8 mouse cellular contexts compared by ENCODE assay signal in genomic region chr16:35734038-35734437, GRCm38 (mm10). TPM values are rescaled to one million over a fixed set of nuclear protein-coding genes. Genes with fewer than 3 reads are reported as not detected.
DNase-seq lines count a peak whose midpoint lies in the region; ATAC-seq and TF ChIP-seq lines count a peak whose summit lies in the region.

No protein-coding gene starts in this region.

- peak; percentile 48; the same call in 1 of the 2 replicates for ATAC-seq in hindbrain, embryonic 11.5 days (ENCODE audit: low FRiP score)
- ATAC-seq in hindbrain, embryonic 16.5 days = no peak
- peak; percentile 97 for ATAC-seq in megakaryocyte progenitor cell, adult 5-6 weeks (replicated peaks; ENCODE audit: poor library complexity)

- no peak overlapping the region for H3K27ac ChIP-seq in hindbrain, embryonic 11.5 days (ENCODE audit: low read depth, low read length)
- no peak overlapping the region for H3K27ac ChIP-seq in hindbrain, embryonic 16.5 days (ENCODE audit: low read depth, low read length)
- no peak overlapping the region for H3K27ac ChIP-seq in heart, embryonic 10.5 days
- H3K27ac ChIP-seq in layer of hippocampus, adult 2 months = no peak overlapping the region

- no peaks in the 10 kb centered on the region for H3K27me3 ChIP-seq in hindbrain, embryonic 11.5 days (ENCODE audit: control insufficient read depth, insufficient read depth, low read length)
- H3K27me3 ChIP-seq in hindbrain, embryonic 16.5 days (replicated peaks; ENCODE audit: control insufficient read depth, insufficient read depth, low read length) = no peaks in the 10 kb centered on the region
- H3K27me3 ChIP-seq in heart, embryonic 10.5 days (ENCODE audit: insufficient read depth, poor library complexity, severe bottlenecking) = no peaks in the 10 kb centered on the region

- H3K9me3 ChIP-seq in hindbrain, embryonic 11.5 days (ENCODE audit: control insufficient read depth, low read length) = no peaks in the 10 kb centered on the region
- H3K9me3 ChIP-seq in hindbrain, embryonic 16.5 days (ENCODE audit: control insufficient read depth, low read length) = no peaks in the 10 kb centered on the region
- H3K9me3 ChIP-seq in heart, embryonic 10.5 days = no peaks in the 10 kb centered on the region

- no peak overlapping the region for H3K4me2 ChIP-seq in hindbrain, embryonic 11.5 days (replicated peaks; ENCODE audit: low read depth, low read length)
- H3K4me2 ChIP-seq in hindbrain, embryonic 16.5 days (ENCODE audit: low read length) = no peak overlapping the region

- 21% methylated on average over 6 of the region's 6 CpGs for WGBS in hindbrain, embryonic 11.5 days
- WGBS in hindbrain, embryonic 16.5 days = 16% methylated on average over 6 of the region's 6 CpGs
- 13% methylated on average over 6 of the region's 6 CpGs for WGBS in heart, embryonic 10.5 days

- 0 out of 2 replicates have a peak, but pooled peaks cover 2% of the 10 kb centered on the region for H3K4me1 ChIP-seq in hindbrain, embryonic 11.5 days (replicated peaks; ENCODE audit: control insufficient read depth, insufficient read depth, low read length)
- H3K4me1 ChIP-seq in hindbrain, embryonic 16.5 days (ENCODE audit: control insufficient read depth, insufficient read depth, low read depth, low read length) = peaks cover 5% of the 10 kb centered on the region
- H3K4me1 ChIP-seq in heart, embryonic 10.5 days = peaks cover 10% of the 10 kb centered on the region

- no peaks in the 10 kb centered on the region for H3K36me3 ChIP-seq in hindbrain, embryonic 11.5 days (ENCODE audit: control insufficient read depth, insufficient read depth, low read length)
- H3K36me3 ChIP-seq in hindbrain, embryonic 16.5 days (ENCODE audit: control insufficient read depth, insufficient read depth, low read length) = no peaks in the 10 kb centered on the region
- peaks cover 7% of the 10 kb centered on the region; the same call in 1 of the 2 replicates for H3K36me3 ChIP-seq in heart, embryonic 10.5 days

- H3K9ac ChIP-seq in hindbrain, embryonic 11.5 days (ENCODE audit: low read depth, low read length) = no peak overlapping the region
- H3K9ac ChIP-seq in hindbrain, embryonic 16.5 days (ENCODE audit: low read depth, low read length) = no peak overlapping the region

- H3K4me3 ChIP-seq in hindbrain, embryonic 11.5 days (ENCODE audit: low read depth, low read length) = no peak overlapping the region
- no peak overlapping the region for H3K4me3 ChIP-seq in hindbrain, embryonic 16.5 days (ENCODE audit: low read length)
- H3K4me3 ChIP-seq in heart, embryonic 10.5 days = no peak overlapping the region
- no peak overlapping the region for H3K4me3 ChIP-seq in layer of hippocampus, adult 2 months

- DNase-seq in hindbrain, embryonic 11.5 days (ENCODE audit: low spot score) = peak; percentile 82
- DNase-seq in adipocyte (ENCODE audit: low spot score) = peak; percentile 87
- peak; percentile 70 to 71 for DNase-seq in cerebellum, postnatal 36 days
- peak; percentile 87 for DNase-seq in heart, embryonic 10.5 days (ENCODE audit: low spot score)
- DNase-seq in layer of hippocampus, adult 2 months (ENCODE audit: low spot score in 2 of 2) = peak in 1 of 2 experiments; percentile 66
- DNase-seq in spleen, postnatal 36 days (ENCODE audit: low spot score in 2 of 2) = peak; percentile 54 to 61

- TF ChIP-seq CTCF in layer of hippocampus, adult 2 months (conservative IDR thresholded peaks at IDR 0.05) = peak; percentile 94

RNA-seq across cellular contexts. Expression of gene Dirc2, which starts 35.1 kb away (rescaled TPM):
- 20.1 and 21.1 TPM in 2 replicates for polyA plus RNA-seq in hindbrain, embryonic 11.5 days (2014; fragmentation: Nextera tagmentation; extraction: Ambion mirVana)
- 31.9 and 34.1 TPM in 2 replicates for polyA plus RNA-seq in hindbrain, embryonic 16.5 days (2015; fragmentation: Nextera tagmentation; extraction: Ambion mirVana)
- 8.9 and 14.2 TPM in 2 replicates for polyA plus RNA-seq in heart, embryonic 10.5 days (2016; fragmentation: Nextera tagmentation; extraction: Ambion mirVana)
- total RNA-seq in layer of hippocampus, adult 2 months (2021) = 10 to 100 TPM; 66.3 to 69.1 TPM
- 24.3 and 25.5 TPM in 2 replicates for total RNA-seq in megakaryocyte progenitor cell, adult 5-6 weeks (2015)
- total RNA-seq in megakaryocyte progenitor cell, adult 5-6 weeks (2017) = 13.2 and 15.3 TPM in 2 replicates

RNA-seq across cellular contexts. Expression of gene Hspbap1, which starts 36.1 kb away (rescaled TPM):
- 24.7 and 25.2 TPM in 2 replicates for polyA plus RNA-seq in hindbrain, embryonic 11.5 days (2014; fragmentation: Nextera tagmentation; extraction: Ambion mirVana)
- 12.7 and 13.9 TPM in 2 replicates for polyA plus RNA-seq in hindbrain, embryonic 16.5 days (2015; fragmentation: Nextera tagmentation; extraction: Ambion mirVana)
- 16.5 and 21.8 TPM in 2 replicates for polyA plus RNA-seq in heart, embryonic 10.5 days (2016; fragmentation: Nextera tagmentation; extraction: Ambion mirVana)
- 1 to 10 TPM; 5.9 to 6.0 TPM for total RNA-seq in layer of hippocampus, adult 2 months (2021)
- total RNA-seq in megakaryocyte progenitor cell, adult 5-6 weeks (2015) = 1.2 and 3.6 TPM in 2 replicates
- total RNA-seq in megakaryocyte progenitor cell, adult 5-6 weeks (2017) = 3.8 and 4.1 TPM in 2 replicates
